Mouse (Mus musculus) stomach, postnatal 0 days (tissue): ENCODE data around the gene Islr2. TPM values are rescaled to one million over a fixed set of nuclear protein-coding genes. Genes with fewer than 3 reads are reported as not detected.

Experiments
- ATAC-seq: fragments of 200-750 bp; cut with Nextera tagmentation; 2 replicates; pipeline ENCODE4 v1.8.0; 2017; ENCODE audit not compliant: low FRiP score, low TSS enrichment
- DNase-seq: peaks from one replicate; pipeline ENCODE4 v3.0.0-alpha.2; 2016; ENCODE audit warnings: low spot score
- H3K27ac ChIP-seq: fragments of 300-500 bp; sonication (generic); replicated peaks from 2 replicates; pipeline ENCODE4 v1.5.1; 2014; ENCODE audit warnings: mild to moderate bottlenecking, control low read depth
- H3K27me3 ChIP-seq: fragments of 300-500 bp; sonication (generic); 2 replicates; pipeline ENCODE4 v1.6.1; 2014; ENCODE audit warnings: low read length; ENCODE audit not compliant: control insufficient read depth, insufficient read depth
- H3K36me3 ChIP-seq: fragments of 300-500 bp; sonication (generic); 2 replicates; pipeline ENCODE4 v1.6.1; 2014; ENCODE audit warnings: low read length, mixed read lengths; ENCODE audit not compliant: control insufficient read depth, insufficient read depth
- H3K4me1 ChIP-seq: fragments of 300-500 bp; sonication (generic); replicated peaks from 2 replicates; pipeline ENCODE4 v1.6.1; 2014; ENCODE audit warnings: antibody characterized with exemption; ENCODE audit not compliant: control insufficient read depth, insufficient read depth
- H3K4me2 ChIP-seq: fragments of 300-500 bp; sonication (generic); replicated peaks from 2 replicates; pipeline ENCODE4 v1.6.1; 2014; ENCODE audit warnings: low read depth, mild to moderate bottlenecking, control low read depth, moderate library complexity
- H3K4me3 ChIP-seq: fragments of 300-500 bp; sonication (generic); 2 replicates; pipeline ENCODE4 v1.5.1; 2014; ENCODE audit warnings: low read depth, low read length, control low read depth
- H3K9ac ChIP-seq: fragments of 300-500 bp; sonication (generic); 2 replicates; pipeline ENCODE4 v1.6.1; 2014; ENCODE audit warnings: mild to moderate bottlenecking, low read length, control low read depth, mixed read lengths
- H3K9me3 ChIP-seq: fragments of 300-500 bp; sonication (generic); 2 replicates; pipeline ENCODE4 v1.6.1; 2016; ENCODE audit warnings: low read length; ENCODE audit not compliant: control insufficient read depth
- CTCF ChIP-seq: IDR thresholded peaks from 2 replicates; pipeline ENCODE4 v1.5.1; 2016; ENCODE audit warnings: antibody characterized with exemption, low read depth, mild to moderate bottlenecking, moderate library complexity
- EP300 ChIP-seq: optimal IDR thresholded peaks from 2 replicates; pipeline ENCODE3; 2016; ENCODE audit warnings: antibody characterized with exemption
- WGBS: fragments of 180-500 bp; shearing (Covaris S2); extraction: QIAGEN DNeasy Blood & Tissue Kit; methylation state at CpG from one replicate; pipeline ENCODE4 v1.1.7; 2014; 5-methylcytosine and 5-hydroxymethylcytosine counted together
- microRNA-seq: library from miRNA; unstranded; fragments of <30 nt; microRNA quantifications from one replicate; pipeline ENCODE4, GENCODE M21; 2016
- polyA plus RNA-seq: library from polyadenylated mRNA; unstranded; fragments of >200 nt; fragmentation: Nextera tagmentation; extraction: Ambion mirVana; gene quantifications from 2 replicates; pipeline ENCODE4 v1.2.1, GENCODE M21; 2015

Gene Islr2
- polyA plus RNA-seq, 1 experiment from 2014 or later, result 0.45 TPM

GRCm38 (mm10) chr9:58157838-58158237 is 46.3 kb downstream of the Islr2 start:
- no peaks in the 10 kb centered on the region for H3K36me3 ChIP-seq
- H3K27ac ChIP-seq, result peak overlapping the region; percentile 94
- 51% methylated on average over 13 of the region's 13 CpGs for WGBS
- no peaks in the 10 kb centered on the region for H3K27me3 ChIP-seq
- peak overlapping the region; percentile 47 for H3K9ac ChIP-seq
- TF ChIP-seq EP300 (no peak), CTCF (no peak)
- H3K9me3 ChIP-seq, result no peaks in the 10 kb centered on the region
- H3K4me1 ChIP-seq, result peaks cover 5% of the 10 kb centered on the region
- peak overlapping the region; percentile 34 for H3K4me3 ChIP-seq
- ATAC-seq, result no peak
- DNase-seq, result no peak
- H3K4me2 ChIP-seq, result peak overlapping the region; percentile 64

DNA sequence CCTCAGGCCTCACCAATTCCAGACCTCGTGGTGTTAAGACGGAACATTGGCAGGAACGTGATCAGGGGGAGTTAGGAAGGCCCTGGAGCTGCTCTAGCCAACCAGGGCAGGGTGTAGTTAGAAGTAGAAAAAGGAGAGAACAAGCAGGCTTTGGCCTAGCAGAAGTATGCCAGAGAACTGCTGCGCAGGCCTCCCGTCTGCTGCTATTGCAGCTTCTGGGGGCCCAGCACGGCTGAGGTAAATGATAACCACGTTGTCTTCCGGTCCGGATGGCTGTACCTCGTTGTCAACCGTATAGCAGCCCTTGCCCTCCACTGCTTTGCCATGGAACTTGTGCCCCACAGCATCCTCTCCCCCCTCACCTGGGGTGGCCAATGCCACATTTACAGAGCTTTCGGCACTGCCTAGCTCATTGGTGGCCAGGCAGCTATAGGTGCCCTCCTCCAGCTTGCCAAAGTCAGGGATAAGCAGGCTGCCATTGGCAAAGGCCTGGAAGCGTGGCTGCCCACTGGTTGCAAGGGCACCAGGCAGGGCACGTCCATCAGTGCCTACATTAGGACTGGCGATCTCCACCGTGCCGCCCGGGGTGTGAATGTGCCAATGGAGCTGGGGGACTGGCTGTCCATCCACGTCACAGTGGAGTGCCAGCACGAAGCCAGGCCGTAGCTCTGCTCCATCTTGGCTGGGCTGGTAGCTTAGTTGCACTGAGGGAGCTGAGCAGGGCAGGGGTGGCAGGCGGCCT is 47.1 kb downstream of the Islr2 start:
- H3K4me1 ChIP-seq, result peaks cover 5% of the 10 kb centered on the region
- DNase-seq (no peak), ATAC-seq (no peak)
- H3K9ac ChIP-seq, result peak overlapping the region; percentile 47
- H3K27ac ChIP-seq, result peak overlapping the region; percentile 94; the same call in 1 of the 2 replicates
- H3K9me3 ChIP-seq, result no peaks in the 10 kb centered on the region
- H3K4me3 ChIP-seq, result peak overlapping the region; percentile 34
- H3K4me2 ChIP-seq, result peak overlapping the region; percentile 64
- no peaks in the 10 kb centered on the region for H3K27me3 ChIP-seq
- no peaks in the 10 kb centered on the region for H3K36me3 ChIP-seq
- TF ChIP-seq EP300 (no peak), CTCF (no peak)
- WGBS, result 82% methylated on average over 22 of the region's 22 CpGs

- DNase-seq, result peak; percentile 37
- H3K9me3 ChIP-seq, result no peaks in the 10 kb centered on the region
- WGBS, result 38% methylated on average over 3 of the region's 3 CpGs
- no peak for ATAC-seq
- H3K4me3 ChIP-seq, result no peak overlapping the region
- H3K27ac ChIP-seq, result 0 out of 2 replicates have a peak overlapping the region, but pooled peaks have one; percentile 30
- H3K36me3 ChIP-seq, result no peaks in the 10 kb centered on the region
- no peaks in the 10 kb centered on the region for H3K27me3 ChIP-seq
- TF ChIP-seq EP300, result no peak
- TF ChIP-seq CTCF, result no peak
- peaks cover 5% of the 10 kb centered on the region for H3K4me1 ChIP-seq
- H3K4me2 ChIP-seq, result no peak overlapping the region
- no peak overlapping the region for H3K9ac ChIP-seq
Observed at GRCm38 (mm10) chr9:58155366-58155765, 48.8 kb downstream of the Islr2 start.

DNA sequence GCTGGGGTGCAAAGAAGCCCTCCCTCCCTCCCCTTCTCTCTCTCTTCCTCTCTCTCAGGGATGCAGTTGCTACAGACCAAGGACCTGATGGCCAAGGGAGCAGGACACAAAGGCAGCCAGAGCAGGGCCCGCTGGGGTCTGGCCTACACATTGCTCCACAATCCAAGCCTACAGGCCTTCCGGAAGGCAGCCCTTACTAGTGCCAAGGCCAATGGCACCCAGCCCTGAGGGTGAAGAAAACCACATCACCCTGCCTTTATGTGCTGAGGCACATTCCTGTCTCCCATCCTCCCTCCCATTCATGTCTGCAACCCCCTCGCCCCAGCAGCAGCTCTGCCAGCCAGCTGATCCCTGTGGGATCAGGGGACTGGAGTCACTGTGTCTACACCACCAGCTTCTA is 51.0 kb downstream of the Islr2 start:
- H3K36me3 ChIP-seq, result no peaks in the 10 kb centered on the region
- H3K4me1 ChIP-seq, result peaks cover 5% of the 10 kb centered on the region
- H3K4me2 ChIP-seq, result no peak overlapping the region
- 41% methylated on average over 3 of the region's 3 CpGs for WGBS
- TF ChIP-seq EP300, result no peak
- no peak for TF ChIP-seq CTCF
- DNase-seq (no peak), ATAC-seq (no peak; the same call in 1 of the 2 replicates)
- no peak overlapping the region for H3K9ac ChIP-seq
- no peaks in the 10 kb centered on the region for H3K9me3 ChIP-seq
- H3K4me3 ChIP-seq, result no peak overlapping the region
- H3K27ac ChIP-seq, result peak overlapping the region; percentile 63
- no peaks in the 10 kb centered on the region for H3K27me3 ChIP-seq

GRCm38 (mm10) chr9:58150733-58151361 is 53.3 kb downstream of the Islr2 start:
- 68% methylated on average over 4 of the region's 4 CpGs for WGBS
- no peak overlapping the region for H3K27ac ChIP-seq
- no peaks in the 10 kb centered on the region for H3K27me3 ChIP-seq
- H3K9ac ChIP-seq, result no peak overlapping the region
- no peak overlapping the region for H3K4me3 ChIP-seq
- no peak overlapping the region for H3K4me2 ChIP-seq
- no peak for DNase-seq
- TF ChIP-seq CTCF (peak; percentile 57), EP300 (no peak)
- no peak for ATAC-seq
- no peaks in the 10 kb centered on the region for H3K36me3 ChIP-seq
- no peaks in the 10 kb centered on the region for H3K9me3 ChIP-seq
- 0 out of 2 replicates have a peak, but pooled peaks cover 2% of the 10 kb centered on the region for H3K4me1 ChIP-seq

- TF ChIP-seq CTCF (no peak), EP300 (no peak)
- DNase-seq (no peak), ATAC-seq (no peak)
- Histone ChIP-seq H3K36me3 (no peaks in the 10 kb centered on the region), H3K9ac (no peak overlapping the region), H3K4me3 (no peak overlapping the region), H3K27ac (no peak overlapping the region), H3K4me2 (no peak overlapping the region), H3K4me1 (peaks cover 2% of the 10 kb centered on the region; the same call in 1 of the 2 replicates), H3K9me3 (no peaks in the 10 kb centered on the region), H3K27me3 (no peaks in the 10 kb centered on the region)
- WGBS, result 49% methylated on average over 2 of the region's 2 CpGs
Observed at GRCm38 (mm10) chr9:58148806-58149205, 55.3 kb downstream of the Islr2 start.

Small RNA genes lying within 50 kb of the gene (microRNA-seq; reads per million reads assigned to microRNA genes)
- gene Mir6385, result not detected

Other genes with a start within 250 kb of the Islr2 start
- gene Cyp11a1, start 197.9 kb downstream of the Islr2 start, polyA plus RNA-seq, result 0.98 and 1.0 TPM in 2 replicates
- 0.18 and 0.56 TPM in 2 replicates for gene Stra6, start 140.5 kb downstream of the Islr2 start, polyA plus RNA-seq
- 0.18 TPM in 1 of 2 replicates, not detected in the other for gene Ccdc33, start 85.5 kb downstream of the Islr2 start, polyA plus RNA-seq
- gene Islr, start within 50 bp of the Islr2 start, polyA plus RNA-seq, result 46.5 and 58.7 TPM in 2 replicates
- gene Pml, start 45.5 kb upstream of the Islr2 start, polyA plus RNA-seq, result 5.2 and 6.7 TPM in 2 replicates
- gene Stoml1, start 48.8 kb upstream of the Islr2 start, polyA plus RNA-seq, result 19.9 and 20.4 TPM in 2 replicates
- 49.3 and 63.7 TPM in 2 replicates for gene Loxl1, start 108.9 kb upstream of the Islr2 start, polyA plus RNA-seq
- not detected in 2 replicates for gene Tbc1d21, start 166.1 kb upstream of the Islr2 start, polyA plus RNA-seq